Mouse (Mus musculus): ENCODE results near the gene Btf3.
A peak's percentile ranks its signal among the peaks of the same experiment; 100 is the strongest.

DNA sequence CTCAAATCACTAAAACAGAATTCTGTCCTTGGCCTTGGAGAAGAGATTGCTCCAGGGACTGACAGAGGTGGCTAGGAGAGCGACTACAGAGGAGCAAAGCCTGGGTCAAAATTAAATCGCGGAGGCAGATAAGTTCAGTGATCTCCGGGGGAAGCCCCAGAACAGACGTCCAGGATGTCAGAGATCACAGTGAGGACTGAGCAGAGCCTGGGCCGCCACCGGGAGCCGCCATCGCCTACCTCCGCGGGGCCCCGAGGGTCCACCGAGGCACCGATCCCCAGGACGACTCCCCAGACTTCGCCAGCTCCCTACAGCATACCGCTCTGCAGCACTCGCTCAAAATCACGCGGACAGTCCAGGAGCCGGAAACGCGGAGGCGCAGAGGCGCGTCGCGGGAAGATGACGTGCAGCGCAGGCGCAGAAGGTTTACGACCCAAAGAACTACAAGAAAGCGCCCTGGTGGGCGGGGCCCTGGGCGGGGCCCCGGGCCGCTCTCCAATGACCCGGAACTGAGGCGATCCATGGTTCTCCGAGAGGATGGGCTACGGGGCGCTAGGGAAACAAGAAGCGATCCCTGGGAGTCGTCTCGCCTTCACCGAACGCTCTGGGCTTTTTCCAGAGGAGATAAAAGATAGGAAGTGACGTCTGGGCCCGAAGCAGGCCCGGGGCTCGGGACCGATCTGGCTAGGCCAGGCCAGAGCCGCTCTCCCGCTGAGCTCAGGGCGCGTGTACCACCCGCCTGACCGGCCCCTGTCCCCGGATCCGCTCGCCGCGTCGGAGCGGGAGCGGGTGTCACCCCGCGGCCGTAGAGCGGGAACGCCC, 54.0 kb downstream of the Btf3 start, which contains the start of the genes Utp15 and Ankra2:
- no peak for TF ChIP-seq CTCF (IDR thresholded peaks at IDR 0.05; ENCODE audit: low read depth)
- peak; percentile 69; the same call in 1 of the 2 replicates for TF ChIP-seq EP300 (IDR thresholded peaks at IDR 0.05; ENCODE audit: low read depth)
